10 mouse cellular contexts compared by ENCODE assay signal in the genomic region with DNA sequence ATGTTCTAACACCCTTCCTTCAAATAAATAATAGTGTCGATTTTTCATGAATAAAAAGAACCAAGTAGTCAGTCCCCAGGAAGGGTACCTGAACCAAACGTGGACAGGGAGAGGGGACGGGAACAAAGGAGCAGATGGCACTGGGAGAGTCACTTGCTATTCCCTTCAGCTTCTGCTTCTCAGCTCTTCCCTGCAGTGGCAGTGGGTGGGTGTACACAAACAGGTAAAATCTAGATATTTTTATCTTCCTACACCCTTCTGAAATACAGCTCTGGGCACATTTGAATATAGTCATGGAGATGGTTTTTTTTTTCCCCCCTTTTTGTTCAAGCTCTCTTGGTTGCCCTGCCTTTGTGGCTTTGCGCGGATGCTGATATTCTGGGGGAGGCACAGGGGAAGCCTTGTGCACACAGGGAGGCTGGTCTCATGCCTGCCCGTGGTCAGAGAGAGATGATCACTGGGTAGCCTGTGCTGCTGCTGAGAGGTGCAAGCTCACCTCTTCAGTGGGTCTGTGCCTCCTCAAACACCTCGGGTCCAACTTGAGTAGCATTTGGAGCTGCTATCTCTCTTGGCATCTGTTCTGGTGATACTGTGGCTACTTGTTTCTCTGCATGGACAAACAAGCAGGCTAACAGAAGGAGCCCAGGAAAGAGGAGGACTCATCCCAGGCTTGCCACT.
A peak's percentile ranks its signal among the peaks of the same experiment; 100 is the strongest.
DNase-seq lines count a peak whose midpoint lies in the region; ATAC-seq and TF ChIP-seq lines count a peak whose summit lies in the region.
"Had no signal": no experiment of that assay in that cellular context is flagged by ENCODE, and none has a peak within 500 bp of the region (broad histone marks: within the 10 kb centered on the region; RNA-seq: fewer than 3 reads in every experiment).

No protein-coding gene starts in this region.

- no peak for TF ChIP-seq CTCF in midbrain, postnatal 0 days (IDR thresholded peaks at IDR 0.05)

- H3K27ac ChIP-seq in hindbrain, embryonic 10.5 days: 0 out of 2 replicates have a peak overlapping the region, but pooled peaks have one; percentile 26
- H3K27ac ChIP-seq in hindbrain, embryonic 11.5 days (ENCODE audit: low read depth, low read length): no peak overlapping the region
- H3K27ac ChIP-seq in forebrain, embryonic 16.5 days (ENCODE audit: low read length): peak overlapping the region; percentile 77
- peak overlapping the region; percentile 43; the same call in 1 of the 2 replicates for H3K27ac ChIP-seq in midbrain, postnatal 0 days (ENCODE audit: low read depth, low read length)
- H3K27ac ChIP-seq: liver, embryonic 13.5 days had no signal

- no peaks in the 10 kb centered on the region for H3K9me3 ChIP-seq in hindbrain, embryonic 10.5 days
- no peaks in the 10 kb centered on the region for H3K9me3 ChIP-seq in hindbrain, embryonic 11.5 days (ENCODE audit: control insufficient read depth, low read length)
- H3K9me3 ChIP-seq in forebrain, embryonic 16.5 days (ENCODE audit: control insufficient read depth, low read length): no peaks in the 10 kb centered on the region
- H3K9me3 ChIP-seq in midbrain, postnatal 0 days (ENCODE audit: low read length): no peaks in the 10 kb centered on the region
- H3K9me3 ChIP-seq: liver, embryonic 13.5 days had no signal

- ATAC-seq in hindbrain, embryonic 11.5 days (ENCODE audit: low FRiP score): no peak
- peak; percentile 54 for ATAC-seq in forebrain, embryonic 16.5 days
- ATAC-seq in midbrain, postnatal 0 days (ENCODE audit: low FRiP score): no peak

- no peak overlapping the region for H3K9ac ChIP-seq in hindbrain, embryonic 11.5 days (ENCODE audit: low read depth, low read length)
- no peak overlapping the region for H3K9ac ChIP-seq in forebrain, embryonic 16.5 days (replicated peaks; ENCODE audit: low read depth, low read length)
- H3K9ac ChIP-seq in midbrain, postnatal 0 days (replicated peaks; ENCODE audit: low read length, poor library complexity, severe bottlenecking): no peak overlapping the region
- H3K9ac ChIP-seq: liver, embryonic 13.5 days had no signal

- DNase-seq in hindbrain, embryonic 10.5 days (ENCODE audit: low spot score): no peak
- DNase-seq in hindbrain, embryonic 11.5 days (ENCODE audit: low spot score): no peak
- DNase-seq in cerebellum, adult 9-11 months: peak; percentile 41
- DNase-seq in midbrain, postnatal 0 days (ENCODE audit: low spot score): peak; percentile 26
- DNase-seq in thymus, postnatal 4 days: no peak
- DNase-seq in urinary bladder, postnatal 14 days (ENCODE audit: low spot score): no peak
- DNase-seq: liver, embryonic 13.5 days; spleen, adult 18-20 months had no signal

- 73% methylated on average over 7 of the region's 7 CpGs for WGBS in hindbrain, embryonic 10.5 days
- 76% methylated on average over 7 of the region's 7 CpGs for WGBS in hindbrain, embryonic 11.5 days
- 49% methylated on average over 7 of the region's 7 CpGs for WGBS in forebrain, embryonic 16.5 days
- WGBS in midbrain, postnatal 0 days: 42% methylated on average over 7 of the region's 7 CpGs

- no peak overlapping the region for H3K4me2 ChIP-seq in hindbrain, embryonic 11.5 days (replicated peaks; ENCODE audit: low read depth, low read length)
- peak overlapping the region; percentile 23 for H3K4me2 ChIP-seq in forebrain, embryonic 16.5 days (ENCODE audit: low read length)
- H3K4me2 ChIP-seq in midbrain, postnatal 0 days (ENCODE audit: low read depth, low read length, poor library complexity, severe bottlenecking): no peak overlapping the region
- H3K4me2 ChIP-seq: heart, embryonic 11.5 days; liver, embryonic 13.5 days had no signal

- no peaks in the 10 kb centered on the region for H3K27me3 ChIP-seq in hindbrain, embryonic 10.5 days (ENCODE audit: insufficient read depth, poor library complexity, severe bottlenecking)
- no peaks in the 10 kb centered on the region for H3K27me3 ChIP-seq in hindbrain, embryonic 11.5 days (ENCODE audit: control insufficient read depth, insufficient read depth, low read length)
- no peaks in the 10 kb centered on the region for H3K27me3 ChIP-seq in forebrain, embryonic 16.5 days (replicated peaks; ENCODE audit: control insufficient read depth, insufficient read depth, low read length)
- H3K27me3 ChIP-seq in midbrain, postnatal 0 days (ENCODE audit: insufficient read depth, low read length): no peaks in the 10 kb centered on the region
- H3K27me3 ChIP-seq: liver, embryonic 13.5 days had no signal

- peaks cover 23% of the 10 kb centered on the region for H3K4me1 ChIP-seq in hindbrain, embryonic 10.5 days (replicated peaks)
- no peaks in the 10 kb centered on the region for H3K4me1 ChIP-seq in hindbrain, embryonic 11.5 days (replicated peaks; ENCODE audit: control insufficient read depth, insufficient read depth, low read length)
- peaks cover 12% of the 10 kb centered on the region for H3K4me1 ChIP-seq in forebrain, embryonic 16.5 days (replicated peaks; ENCODE audit: control insufficient read depth, insufficient read depth, low read length)
- peaks cover 11% of the 10 kb centered on the region; the same call in 1 of the 2 replicates for H3K4me1 ChIP-seq in midbrain, postnatal 0 days (ENCODE audit: insufficient read depth, low read length)
- H3K4me1 ChIP-seq: liver, embryonic 13.5 days had no signal

- H3K4me3 ChIP-seq in hindbrain, embryonic 10.5 days: no peak overlapping the region
- H3K4me3 ChIP-seq in hindbrain, embryonic 11.5 days (ENCODE audit: low read depth, low read length): no peak overlapping the region
- no peak overlapping the region for H3K4me3 ChIP-seq in forebrain, embryonic 16.5 days (replicated peaks; ENCODE audit: low read length)
- no peak overlapping the region for H3K4me3 ChIP-seq in midbrain, postnatal 0 days (ENCODE audit: low read depth, low read length)
- H3K4me3 ChIP-seq: liver, embryonic 13.5 days had no signal

- H3K36me3 ChIP-seq in hindbrain, embryonic 10.5 days: no peaks in the 10 kb centered on the region
- H3K36me3 ChIP-seq in hindbrain, embryonic 11.5 days (ENCODE audit: control insufficient read depth, insufficient read depth, low read length): no peaks in the 10 kb centered on the region
- H3K36me3 ChIP-seq in forebrain, embryonic 16.5 days (ENCODE audit: control insufficient read depth, insufficient read depth): no peaks in the 10 kb centered on the region
- no peaks in the 10 kb centered on the region for H3K36me3 ChIP-seq in midbrain, postnatal 0 days (ENCODE audit: insufficient read depth, low read length)
- H3K36me3 ChIP-seq: liver, embryonic 13.5 days had no signal

Comparison
In these comparisons a context has a peak if more than half of its experiments do, and no peak if none do; other contexts are left out.
1. DNase-seq: peak in cerebellum, adult 9-11 months (single experiment) and midbrain, postnatal 0 days (single experiment); none in hindbrain, embryonic 10.5 days (single experiment), hindbrain, embryonic 11.5 days (single experiment), thymus, postnatal 4 days (single experiment) and urinary bladder, postnatal 14 days (single experiment).